Mouse (Mus musculus) liver, adult (tissue): ENCODE data around the gene Cops9.

Source experiments
- GATA4 ChIP-seq: IDR thresholded peaks from 2 replicates; pipeline ENCODE4 v1.6.1; 2014; ENCODE audit warnings: mild to moderate bottlenecking, low read length; ENCODE audit not compliant: insufficient replicate concordance

Cops9 gene

GRCm38 (mm10) chr1:92633726-92634125 is 8.1 kb downstream of the Cops9 start:
- no peak for TF ChIP-seq GATA4

- no peak for TF ChIP-seq GATA4
Observed at GRCm38 (mm10) chr1:92632948-92633347, 8.8 kb downstream of the Cops9 start.

GRCm38 (mm10) chr1:92632196-92632595 is 9.6 kb downstream of the Cops9 start:
- TF ChIP-seq GATA4, result no peak

- TF ChIP-seq GATA4, result no peak
Observed at GRCm38 (mm10) chr1:92628227-92628626, 13.6 kb downstream of the Cops9 start.

GRCm38 (mm10) chr1:92618360-92618759 is 23.4 kb downstream of the Cops9 start:
- TF ChIP-seq GATA4, result no peak

GRCm38 (mm10) chr1:92617488-92617887 is 24.3 kb downstream of the Cops9 start, which contains the start of gene Olfr12:
Gene Olfr12 (plus strand): TSS chr1:92617788.
- no peak for TF ChIP-seq GATA4

- TF ChIP-seq GATA4, result no peak
Observed at GRCm38 (mm10) chr1:92616046-92616445, 25.7 kb downstream of the Cops9 start.

- TF ChIP-seq GATA4, result no peak
Observed at GRCm38 (mm10) chr1:92614516-92614915, 27.3 kb downstream of the Cops9 start.

GRCm38 (mm10) chr1:92613175-92613574 is 28.6 kb downstream of the Cops9 start:
- no peak for TF ChIP-seq GATA4

GRCm38 (mm10) chr1:92611008-92611407 is 30.8 kb downstream of the Cops9 start:
- no peak for TF ChIP-seq GATA4

GRCm38 (mm10) chr1:92607711-92608110 is 34.1 kb downstream of the Cops9 start:
- TF ChIP-seq GATA4, result no peak

GRCm38 (mm10) chr1:92605482-92605881 is 36.3 kb downstream of the Cops9 start, which contains the start of gene Olfr1410:
Gene Olfr1410 (plus strand): TSS chr1:92605782.
- no peak for TF ChIP-seq GATA4

GRCm38 (mm10) chr1:92596019-92596418 is 45.8 kb downstream of the Cops9 start:
- TF ChIP-seq GATA4, result no peak

GRCm38 (mm10) chr1:92594111-92594510 is 47.7 kb downstream of the Cops9 start, which contains the start of gene Olfr1411:
Gene Olfr1411 (plus strand): TSS chr1:92594411.
- TF ChIP-seq GATA4, result no peak
